Mouse (Mus musculus) liver, embryonic 11.5 days (tissue): ENCODE results near the gene Krt82. TPM values are rescaled to one million over a fixed set of nuclear protein-coding genes. Genes with fewer than 3 reads are reported as not detected.
"Not testable (repeated sequence)": the region's sequence is repeated elsewhere in the genome, so short reads cannot be mapped to it uniquely, and the experiment has no call there.

ENCODE experiments used
- ATAC-seq: fragments of 200-750 bp; cut with Nextera tagmentation; replicated peaks from 2 replicates; pipeline ENCODE4 v1.8.0; 2017; ENCODE audit warnings: moderate number of reproducible peaks, mild to moderate bottlenecking, moderate TSS enrichment, moderate library complexity; ENCODE audit not compliant: low FRiP score
- DNase-seq: peaks from one replicate; pipeline ENCODE4 v3.0.0-alpha.2; 2017; ENCODE audit warnings: low spot score
- H3K27ac ChIP-seq: fragments of 300-500 bp; sonication (generic); 2 replicates; pipeline ENCODE4 v1.5.1; 2014; ENCODE audit warnings: mild to moderate bottlenecking, low read depth, low read length, control low read depth
- H3K27me3 ChIP-seq: fragments of 300-500 bp; sonication (generic); replicated peaks from 2 replicates; pipeline ENCODE4 v1.6.1; 2014; ENCODE audit warnings: low read length, mixed read lengths; ENCODE audit not compliant: control insufficient read depth, insufficient read depth
- H3K36me3 ChIP-seq: fragments of 300-500 bp; sonication (generic); 2 replicates; pipeline ENCODE4 v1.6.1; 2014; ENCODE audit warnings: mild to moderate bottlenecking, low read length, moderate library complexity, mixed read lengths; ENCODE audit not compliant: control insufficient read depth, insufficient read depth
- H3K4me1 ChIP-seq: fragments of 300-500 bp; sonication (generic); replicated peaks from 2 replicates; pipeline ENCODE4 v1.6.1; 2014; ENCODE audit warnings: low read length, mixed read lengths; ENCODE audit not compliant: control insufficient read depth, insufficient read depth
- H3K4me2 ChIP-seq: fragments of 300-500 bp; sonication (generic); 2 replicates; pipeline ENCODE4 v1.6.1; 2014; ENCODE audit warnings: mild to moderate bottlenecking, control low read depth, moderate library complexity
- H3K4me3 ChIP-seq: fragments of 300-500 bp; sonication (generic); 2 replicates; pipeline ENCODE4 v1.5.1; 2014; ENCODE audit warnings: low read depth, low read length, control low read depth
- H3K9ac ChIP-seq: fragments of 300-500 bp; sonication (generic); 2 replicates; pipeline ENCODE4 v1.6.1; 2014; ENCODE audit warnings: low read depth, low read length, control low read depth
- H3K9me3 ChIP-seq: fragments of 300-500 bp; sonication (generic); 2 replicates; pipeline ENCODE4 v1.6.1; 2016; ENCODE audit warnings: low read length, inconsistent platforms, mixed read lengths; ENCODE audit not compliant: control insufficient read depth
- WGBS: fragments of 180-500 bp; shearing (Covaris S2); extraction: QIAGEN DNeasy Blood & Tissue Kit; methylation state at CpG from one replicate; pipeline ENCODE4 v1.1.7; 2014; 5-methylcytosine and 5-hydroxymethylcytosine counted together
- polyA plus RNA-seq: library from polyadenylated mRNA; unstranded; fragments of >200 nt; fragmentation: Nextera tagmentation; extraction: Ambion mirVana; gene quantifications from 2 replicates; pipeline ENCODE4 v1.2.1, GENCODE M21; 2014

The Krt82 gene
- polyA plus RNA-seq, 1 experiment from 2014 or later = not detected

- WGBS = 50% methylated on average over 9 of the region's 9 CpGs
- DNase-seq = no peak
- no peaks in the 10 kb centered on the region for H3K9me3 ChIP-seq
- H3K27ac ChIP-seq = no peak overlapping the region
- ATAC-seq = no peak
- H3K4me3 ChIP-seq = no peak overlapping the region
- H3K4me2 ChIP-seq = no peak overlapping the region
- H3K27me3 ChIP-seq = no peaks in the 10 kb centered on the region
- no peaks in the 10 kb centered on the region for H3K36me3 ChIP-seq
- no peaks in the 10 kb centered on the region for H3K4me1 ChIP-seq
- H3K9ac ChIP-seq = no peak overlapping the region
Measured at GRCm38 (mm10) chr15:101536054-101536850, 14.2 kb downstream of the Krt82 start.

- DNase-seq = no peak
- ATAC-seq = no peak
- Histone ChIP-seq H3K27ac (no peak within 1 kb of the TSS), H3K4me2 (no peak within 1 kb of the TSS), H3K9me3 (no peaks in the 10 kb centered on the region), H3K36me3 (no peaks in the 10 kb centered on the region), H3K27me3 (no peaks in the 10 kb centered on the region), H3K9ac (no peak within 1 kb of the TSS), H3K4me3 (no peak within 1 kb of the TSS), H3K4me1 (no peaks in the 10 kb centered on the region)
- 76% methylated on average over 7 of the region's 7 CpGs for WGBS
Measured at GRCm38 (mm10) chr15:101532720-101533119, 17.7 kb downstream of the Krt82 start, which contains the start of gene Krt84. TSS of gene Krt84 (minus strand) at chr15:101532820.

- Histone ChIP-seq H3K36me3 (no peaks in the 10 kb centered on the region), H3K27ac (no peak overlapping the region), H3K4me3 (no peak overlapping the region), H3K9ac (no peak overlapping the region), H3K4me1 (no peaks in the 10 kb centered on the region), H3K9me3 (no peaks in the 10 kb centered on the region), H3K4me2 (no peak overlapping the region), H3K27me3 (peaks cover 2% of the 10 kb centered on the region; the same call in 1 of the 2 replicates)
- ATAC-seq (no peak), DNase-seq (no peak)
- WGBS = 67% methylated on average over 4 of the region's 4 CpGs
Measured at GRCm38 (mm10) chr15:101522556-101523232, 27.8 kb downstream of the Krt82 start.

- Histone ChIP-seq H3K9me3 (no peaks in the 10 kb centered on the region), H3K4me2 (no peak overlapping the region), H3K27ac (no peak overlapping the region), H3K27me3 (no peaks in the 10 kb centered on the region; the same call in 1 of the 2 replicates), H3K9ac (no peak overlapping the region), H3K4me3 (no peak overlapping the region), H3K36me3 (no peaks in the 10 kb centered on the region), H3K4me1 (no peaks in the 10 kb centered on the region)
- ATAC-seq (no peak), DNase-seq (peak; percentile 43)
- WGBS = 10% methylated on average over 2 of the region's 2 CpGs
Measured at GRCm38 (mm10) chr15:101519792-101520191, 30.7 kb downstream of the Krt82 start.

GRCm38 (mm10) chr15:101517161-101517560 is 33.3 kb downstream of the Krt82 start, which contains the start of gene Gm49425:
TSS of gene Gm49425 (minus strand) at chr15:101517261.
- H3K36me3 ChIP-seq, H3K27me3 ChIP-seq, DNase-seq, H3K9ac ChIP-seq, H3K4me1 ChIP-seq, H3K9me3 ChIP-seq, H3K27ac ChIP-seq, ATAC-seq, H3K4me3 ChIP-seq, H3K4me2 ChIP-seq: not testable (repeated sequence)
- 74% methylated on average over 2 of the region's 2 CpGs for WGBS

- no peaks in the 10 kb centered on the region for H3K4me1 ChIP-seq
- H3K4me3 ChIP-seq = no peak overlapping the region
- H3K36me3 ChIP-seq = no peaks in the 10 kb centered on the region
- DNase-seq (no peak), ATAC-seq (no peak)
- H3K9me3 ChIP-seq = no peaks in the 10 kb centered on the region
- no peak overlapping the region for H3K9ac ChIP-seq
- 66% methylated on average over 9 of the region's 9 CpGs for WGBS
- H3K27ac ChIP-seq = no peak overlapping the region
- no peak overlapping the region for H3K4me2 ChIP-seq
- no peaks in the 10 kb centered on the region for H3K27me3 ChIP-seq
Measured at GRCm38 (mm10) chr15:101508247-101508646, 42.2 kb downstream of the Krt82 start.

GRCm38 (mm10) chr15:101506896-101507758 is 43.3 kb downstream of the Krt82 start:
- Histone ChIP-seq H3K27ac (no peak overlapping the region), H3K9ac (no peak overlapping the region), H3K4me1 (no peaks in the 10 kb centered on the region), H3K9me3 (no peaks in the 10 kb centered on the region), H3K4me2 (no peak overlapping the region), H3K27me3 (no peaks in the 10 kb centered on the region), H3K36me3 (no peaks in the 10 kb centered on the region), H3K4me3 (no peak overlapping the region)
- no peak for DNase-seq
- ATAC-seq = no peak
- WGBS = 41% methylated on average over 14 of the region's 14 CpGs

- DNase-seq (no peak), ATAC-seq (no peak)
- H3K9ac ChIP-seq = no peak overlapping the region
- no peak overlapping the region for H3K4me3 ChIP-seq
- no peaks in the 10 kb centered on the region for H3K9me3 ChIP-seq
- 82% methylated on average over 2 of the region's 2 CpGs for WGBS
- H3K4me1 ChIP-seq = no peaks in the 10 kb centered on the region; the same call in 1 of the 2 replicates
- H3K36me3 ChIP-seq = no peaks in the 10 kb centered on the region
- no peak overlapping the region for H3K27ac ChIP-seq
- H3K27me3 ChIP-seq = no peaks in the 10 kb centered on the region
- no peak overlapping the region for H3K4me2 ChIP-seq
Measured at GRCm38 (mm10) chr15:101497181-101497580, 53.3 kb downstream of the Krt82 start.
